Mouse (Mus musculus): Measurements from ENCODE around the gene Pate1. TPM values are rescaled to one million over a fixed set of nuclear protein-coding genes. Genes with fewer than 3 reads are reported as not detected.

Pate1 gene
- not detected in 2 replicates for polyA plus RNA-seq (2012; rRNA removed)

GRCm38 (mm10) chr9:35687013-35687412, at the start of gene Pate1:
Pate1 (minus strand) TSS chr9:35687390.
- no peak for DNase-seq (ENCODE audit: low read depth)
- no peak for TF ChIP-seq POLR2A (IDR thresholded peaks at IDR 0.05; ENCODE audit: borderline replicate concordance, extremely low read depth, insufficient read depth, insufficient read length, poor library complexity, severe bottlenecking)
- no peak for TF ChIP-seq CTCF (IDR thresholded peaks at IDR 0.05; ENCODE audit: borderline replicate concordance, extremely low read depth, insufficient read depth, insufficient read length)

GRCm38 (mm10) chr9:35707265-35707664, 20.1 kb upstream of the Pate1 start:
- no peak for TF ChIP-seq POLR2A (IDR thresholded peaks at IDR 0.05; ENCODE audit: borderline replicate concordance, extremely low read depth, insufficient read depth, insufficient read length, poor library complexity, severe bottlenecking)
- no peak for TF ChIP-seq CTCF (IDR thresholded peaks at IDR 0.05; ENCODE audit: borderline replicate concordance, extremely low read depth, insufficient read depth, insufficient read length)
- DNase-seq (ENCODE audit: low read depth) = no peak

GRCm38 (mm10) chr9:35691924-35692323, 4.7 kb upstream of the Pate1 start:
- DNase-seq (ENCODE audit: low read depth) = no peak
- TF ChIP-seq POLR2A (IDR thresholded peaks at IDR 0.05; ENCODE audit: borderline replicate concordance, extremely low read depth, insufficient read depth, insufficient read length, poor library complexity, severe bottlenecking) (no peak), CTCF (IDR thresholded peaks at IDR 0.05; ENCODE audit: borderline replicate concordance, extremely low read depth, insufficient read depth, insufficient read length) (no peak)

- TF ChIP-seq POLR2A (IDR thresholded peaks at IDR 0.05; ENCODE audit: borderline replicate concordance, extremely low read depth, insufficient read depth, insufficient read length, poor library complexity, severe bottlenecking) = no peak
- TF ChIP-seq CTCF (IDR thresholded peaks at IDR 0.05; ENCODE audit: borderline replicate concordance, extremely low read depth, insufficient read depth, insufficient read length) = no peak
- no peak for DNase-seq (ENCODE audit: low read depth)
These were observed 13.6 kb downstream of the Pate1 start for GRCm38 (mm10) chr9:35673557-35673956.

GRCm38 (mm10) chr9:35648102-35648501, 39.1 kb downstream of the Pate1 start, which contains the start of gene Pate3:
Pate3 (minus strand) TSS chr9:35648202.
- no peak for DNase-seq (ENCODE audit: low read depth)
- TF ChIP-seq CTCF (IDR thresholded peaks at IDR 0.05; ENCODE audit: borderline replicate concordance, extremely low read depth, insufficient read depth, insufficient read length) (no peak), POLR2A (IDR thresholded peaks at IDR 0.05; ENCODE audit: borderline replicate concordance, extremely low read depth, insufficient read depth, insufficient read length, poor library complexity, severe bottlenecking) (no peak)

Other genes with a start within 250 kb of the Pate1 start
- not detected in 2 replicates for gene Gm1113, start 169.1 kb downstream of the Pate1 start, polyA plus RNA-seq (2012; rRNA removed)
- 11.2 and 15.2 TPM in 2 replicates for gene Ddx25, start 128.9 kb downstream of the Pate1 start, polyA plus RNA-seq (2012; rRNA removed)
- gene Pus3, start 128.8 kb downstream of the Pate1 start, polyA plus RNA-seq (2012; rRNA removed) = 12.6 and 16.1 TPM in 2 replicates
- gene Pate2, start 117.1 kb downstream of the Pate1 start, polyA plus RNA-seq (2012; rRNA removed) = 1.1 and 1.4 TPM in 2 replicates
- 13.4 and 14.5 TPM in 2 replicates for gene Hyls1, start 117.0 kb downstream of the Pate1 start, polyA plus RNA-seq (2012; rRNA removed)
- not detected in 2 replicates for gene Pate4, start 75.4 kb downstream of the Pate1 start, polyA plus RNA-seq (2012; rRNA removed)
- not detected in 2 replicates for gene Pate3, start 39.2 kb downstream of the Pate1 start, polyA plus RNA-seq (2012; rRNA removed)
- not detected in 2 replicates for gene Gm17677, start 53.7 kb upstream of the Pate1 start, polyA plus RNA-seq (2012; rRNA removed)
- not detected in 2 replicates for gene Gm17727, start 90.7 kb upstream of the Pate1 start, polyA plus RNA-seq (2012; rRNA removed)
- gene Gm27235, start 102.7 kb upstream of the Pate1 start, polyA plus RNA-seq (2012; rRNA removed) = not detected in 2 replicates
- gene D730048I06Rik, start 102.7 kb upstream of the Pate1 start, polyA plus RNA-seq (2012; rRNA removed) = not detected in 2 replicates
- gene 9230110F15Rik, start 156.8 kb upstream of the Pate1 start, polyA plus RNA-seq (2012; rRNA removed) = not detected in 2 replicates
- not detected in 2 replicates for gene 9230113P08Rik, start 221.0 kb upstream of the Pate1 start, polyA plus RNA-seq (2012; rRNA removed)